Mouse (Mus musculus) midbrain, embryonic 11.5 days (tissue): ENCODE measurements around the gene Ap1s1. TPM values are rescaled to one million over a fixed set of nuclear protein-coding genes. Genes with fewer than 3 reads are reported as not detected.

ENCODE experiments used
- ATAC-seq: fragments of 200-750 bp; cut with Nextera tagmentation; 2 replicates; pipeline ENCODE4 v1.8.0; 2017; ENCODE audit warnings: moderate TSS enrichment, moderate library complexity; ENCODE audit not compliant: low FRiP score
- DNase-seq: peaks from one replicate; pipeline ENCODE4 v3.0.0; 2015; ENCODE audit warnings: low spot score; ENCODE audit errors: missing footprints
- H3K27ac ChIP-seq: fragments of 300-500 bp; sonication (generic); 2 replicates; pipeline ENCODE4 v1.5.1; 2014; ENCODE audit warnings: low read depth, low read length
- H3K27me3 ChIP-seq: fragments of 300-500 bp; sonication (generic); 2 replicates; pipeline ENCODE4 v1.6.1; 2014; ENCODE audit warnings: mild to moderate bottlenecking, low read length, moderate library complexity, mixed read lengths; ENCODE audit not compliant: control insufficient read depth, insufficient read depth
- H3K36me3 ChIP-seq: fragments of 300-500 bp; sonication (generic); 2 replicates; pipeline ENCODE4 v1.6.1; 2014; ENCODE audit warnings: mild to moderate bottlenecking, low read length, moderate library complexity, mixed read lengths; ENCODE audit not compliant: control insufficient read depth, insufficient read depth
- H3K4me1 ChIP-seq: fragments of 300-500 bp; sonication (generic); 2 replicates; pipeline ENCODE4 v1.6.1; 2014; ENCODE audit warnings: low read length; ENCODE audit not compliant: control insufficient read depth, insufficient read depth
- H3K4me2 ChIP-seq: fragments of 300-500 bp; sonication (generic); 2 replicates; pipeline ENCODE4 v1.6.1; 2014; ENCODE audit warnings: mild to moderate bottlenecking, moderate library complexity
- H3K4me3 ChIP-seq: fragments of 300-500 bp; sonication (generic); 2 replicates; pipeline ENCODE4 v1.5.1; 2014; ENCODE audit warnings: low read depth, low read length
- H3K9ac ChIP-seq: fragments of 300-500 bp; sonication (generic); 2 replicates; pipeline ENCODE4 v1.6.1; 2014; ENCODE audit warnings: low read length
- H3K9me3 ChIP-seq: fragments of 300-500 bp; sonication (generic); 2 replicates; pipeline ENCODE4 v1.6.1; 2016; ENCODE audit warnings: low read length; ENCODE audit not compliant: control insufficient read depth
- WGBS: fragments of 180-500 bp; shearing (Covaris S2); extraction: QIAGEN DNeasy Blood & Tissue Kit; methylation state at CpG from one replicate; pipeline ENCODE4 v1.1.7; 2014; 5-methylcytosine and 5-hydroxymethylcytosine counted together
- polyA plus RNA-seq: library from polyadenylated mRNA; unstranded; fragments of >200 nt; fragmentation: Nextera tagmentation; extraction: Ambion mirVana; gene quantifications from 2 replicates; pipeline ENCODE4 v1.2.1, GENCODE M21; 2014

The Ap1s1 gene
- polyA plus RNA-seq, 1 experiment from 2014 or later = 192 TPM

DNA sequence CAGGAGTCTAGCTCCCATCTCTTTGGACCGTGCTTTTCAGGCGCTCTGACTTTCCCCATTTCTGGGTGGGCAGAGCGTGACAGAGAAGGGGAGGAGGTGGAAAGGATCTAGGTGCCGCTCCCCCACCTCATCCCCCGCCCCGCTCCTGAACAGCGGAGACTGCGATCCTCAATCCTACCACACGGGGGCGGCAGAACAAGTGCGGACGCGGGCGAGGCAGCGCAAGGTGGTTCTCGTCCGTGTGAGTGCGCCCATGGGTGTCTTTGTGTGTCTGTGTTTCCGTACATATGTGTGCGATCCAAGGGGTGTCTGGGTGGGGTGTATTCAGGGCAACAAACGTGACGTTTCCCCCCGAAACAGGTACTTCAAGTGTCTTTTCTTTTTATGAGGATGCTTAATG lies 20.8 kb downstream of the Ap1s1 start:
- Histone ChIP-seq H3K4me3 (no peak overlapping the region), H3K9me3 (no peaks in the 10 kb centered on the region), H3K4me2 (no peak overlapping the region), H3K27ac (no peak overlapping the region), H3K9ac (no peak overlapping the region), H3K4me1 (peaks cover 6% of the 10 kb centered on the region; the same call in 1 of the 2 replicates), H3K27me3 (peaks cover 49% of the 10 kb centered on the region), H3K36me3 (no peaks in the 10 kb centered on the region)
- ATAC-seq (no peak), DNase-seq (peak; percentile 98)
- WGBS = 1% methylated on average over 23 of the region's 23 CpGs

DNA sequence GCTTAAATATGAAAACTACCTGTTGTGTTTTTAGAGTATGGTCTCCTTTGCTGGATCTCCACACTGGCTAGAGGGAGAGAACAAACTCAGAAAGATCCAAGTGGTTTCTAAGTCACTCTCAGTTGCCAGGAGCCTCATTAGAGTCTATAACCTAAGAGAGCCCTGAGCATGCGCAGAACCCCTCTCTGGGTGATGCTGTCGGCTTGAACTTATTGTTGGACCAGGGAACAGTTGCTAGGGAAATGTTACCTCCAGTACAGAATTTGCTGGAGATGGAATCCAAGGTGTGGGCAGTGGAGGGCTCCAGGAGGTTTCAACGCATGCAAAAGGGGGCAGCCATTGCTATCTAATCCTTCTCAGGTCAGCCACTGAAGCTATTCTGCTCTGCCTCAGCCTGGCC lies 21.6 kb downstream of the Ap1s1 start:
- no peaks in the 10 kb centered on the region for H3K36me3 ChIP-seq
- WGBS = 48% methylated on average over 3 of the region's 3 CpGs
- peaks cover 44% of the 10 kb centered on the region for H3K27me3 ChIP-seq
- no peak overlapping the region for H3K4me3 ChIP-seq
- H3K9ac ChIP-seq = no peak overlapping the region
- no peak overlapping the region for H3K27ac ChIP-seq
- ATAC-seq (no peak), DNase-seq (peak; percentile 84)
- H3K4me1 ChIP-seq = peaks cover 3% of the 10 kb centered on the region; the same call in 1 of the 2 replicates
- no peaks in the 10 kb centered on the region for H3K9me3 ChIP-seq
- no peak overlapping the region for H3K4me2 ChIP-seq

DNA sequence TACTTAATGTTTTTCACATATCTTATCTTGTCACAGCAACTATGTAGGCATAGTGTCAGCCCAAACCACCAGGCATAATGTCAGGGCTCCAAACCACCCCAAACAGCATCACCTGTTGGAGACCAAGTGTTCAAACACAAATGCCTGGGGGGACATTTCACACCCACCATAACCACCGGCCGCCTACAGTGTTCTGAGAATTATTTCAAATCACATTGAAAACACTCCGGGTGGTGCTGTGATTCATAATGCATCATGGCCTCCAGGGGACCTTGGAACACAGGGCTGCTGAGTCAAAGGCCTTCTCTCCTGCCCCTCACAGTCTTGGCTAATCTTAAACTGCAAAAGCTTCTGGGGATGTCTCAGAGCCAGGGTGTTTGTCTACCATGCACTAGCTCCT lies 30.0 kb downstream of the Ap1s1 start:
- Histone ChIP-seq H3K4me2 (no peak overlapping the region), H3K9ac (no peak overlapping the region), H3K27ac (no peak overlapping the region), H3K4me1 (no peaks in the 10 kb centered on the region), H3K4me3 (no peak overlapping the region), H3K27me3 (no peaks in the 10 kb centered on the region), H3K36me3 (no peaks in the 10 kb centered on the region), H3K9me3 (no peaks in the 10 kb centered on the region)
- DNase-seq (no peak), ATAC-seq (no peak)
- 91% methylated on average over 3 of the region's 3 CpGs for WGBS

DNA sequence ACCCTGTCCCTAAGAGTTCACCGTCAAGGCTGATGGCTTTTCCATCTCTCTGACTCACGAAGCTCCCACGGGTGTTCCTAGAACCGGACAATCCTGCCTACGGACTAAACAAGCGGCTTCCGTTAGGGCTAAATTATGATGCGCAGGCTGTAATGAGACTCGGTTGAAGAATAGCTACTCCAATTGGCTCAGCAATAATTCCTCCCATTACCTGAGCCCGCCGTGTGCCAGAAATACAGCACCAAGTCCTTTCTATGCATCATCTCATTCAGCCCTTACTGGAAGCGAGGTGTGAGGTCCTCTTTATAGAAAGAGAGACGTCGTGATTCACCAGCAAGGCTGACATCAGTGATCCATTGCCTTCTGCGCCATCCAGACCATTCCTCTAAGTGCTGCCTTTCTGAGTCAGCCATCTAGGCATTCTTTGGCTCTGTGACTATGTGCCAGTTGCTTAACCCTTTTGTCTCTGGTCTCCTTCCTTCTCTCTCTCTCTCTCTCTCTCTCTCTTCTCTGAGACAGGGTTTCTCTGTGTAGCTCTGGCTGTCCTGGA lies 33.5 kb downstream of the Ap1s1 start:
- no peak overlapping the region for H3K9ac ChIP-seq
- no peaks in the 10 kb centered on the region for H3K27me3 ChIP-seq
- no peak overlapping the region for H3K27ac ChIP-seq
- H3K36me3 ChIP-seq = no peaks in the 10 kb centered on the region
- ATAC-seq (no peak), DNase-seq (no peak)
- H3K4me3 ChIP-seq = no peak overlapping the region
- no peaks in the 10 kb centered on the region for H3K4me1 ChIP-seq
- H3K9me3 ChIP-seq = no peaks in the 10 kb centered on the region
- 85% methylated on average over 15 of the region's 15 CpGs for whole genome bisulfite sequencing
- no peak overlapping the region for H3K4me2 ChIP-seq

DNA sequence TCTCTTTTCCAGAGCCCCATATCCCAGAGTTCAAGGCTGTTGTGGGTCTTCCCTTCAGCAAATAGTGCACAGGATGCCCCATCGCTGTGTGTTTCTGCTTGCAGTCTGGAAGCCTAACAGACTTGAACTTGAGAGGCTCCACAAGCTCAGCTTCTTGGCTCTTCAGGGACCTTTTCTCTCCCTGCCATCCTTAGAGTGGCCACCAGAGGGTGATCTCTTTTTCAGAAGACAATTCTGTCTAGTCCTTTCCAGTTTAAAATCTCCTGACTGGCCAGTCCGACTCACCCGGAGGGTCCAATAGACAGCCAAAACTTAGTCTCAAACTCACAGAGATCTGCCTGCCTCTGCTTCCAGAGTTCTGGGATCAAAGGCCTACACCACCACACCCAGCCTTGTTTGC lies 35.9 kb downstream of the Ap1s1 start:
- ATAC-seq = no peak
- no peak overlapping the region for H3K4me3 ChIP-seq
- H3K27me3 ChIP-seq = no peaks in the 10 kb centered on the region
- DNase-seq = peak; percentile 90
- H3K36me3 ChIP-seq = no peaks in the 10 kb centered on the region
- H3K9ac ChIP-seq = no peak overlapping the region
- H3K4me2 ChIP-seq = no peak overlapping the region
- no peaks in the 10 kb centered on the region for H3K9me3 ChIP-seq
- H3K27ac ChIP-seq = no peak overlapping the region
- no peaks in the 10 kb centered on the region for H3K4me1 ChIP-seq
- WGBS = 23% methylated on average over 3 of the region's 3 CpGs

DNA sequence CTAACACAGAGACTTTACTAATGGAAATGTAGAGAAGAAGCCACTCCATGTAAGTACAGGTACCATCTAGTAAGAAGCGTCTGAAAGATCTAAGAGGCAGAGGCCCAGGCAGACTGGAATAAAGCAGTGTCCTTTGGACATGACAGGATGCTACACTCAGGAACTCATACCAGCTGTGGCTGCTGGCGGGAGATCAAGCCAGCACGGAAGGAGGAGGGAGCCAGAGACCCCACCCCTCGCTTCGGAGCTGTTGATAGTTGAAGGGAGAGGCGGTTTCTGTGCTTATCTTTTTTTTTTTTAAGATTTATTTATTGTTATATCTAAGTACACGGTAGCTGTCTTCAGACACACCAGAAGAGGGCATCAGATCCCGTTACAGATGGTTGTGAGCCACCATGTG lies 38.7 kb downstream of the Ap1s1 start:
- Histone ChIP-seq H3K27me3 (no peaks in the 10 kb centered on the region), H3K27ac (no peak overlapping the region), H3K4me3 (no peak overlapping the region), H3K4me2 (no peak overlapping the region), H3K4me1 (no peaks in the 10 kb centered on the region), H3K9ac (no peak overlapping the region), H3K36me3 (no peaks in the 10 kb centered on the region), H3K9me3 (no peaks in the 10 kb centered on the region)
- ATAC-seq (no peak), DNase-seq (no peak)
- 64% methylated on average over 8 of the region's 8 CpGs for WGBS

DNA sequence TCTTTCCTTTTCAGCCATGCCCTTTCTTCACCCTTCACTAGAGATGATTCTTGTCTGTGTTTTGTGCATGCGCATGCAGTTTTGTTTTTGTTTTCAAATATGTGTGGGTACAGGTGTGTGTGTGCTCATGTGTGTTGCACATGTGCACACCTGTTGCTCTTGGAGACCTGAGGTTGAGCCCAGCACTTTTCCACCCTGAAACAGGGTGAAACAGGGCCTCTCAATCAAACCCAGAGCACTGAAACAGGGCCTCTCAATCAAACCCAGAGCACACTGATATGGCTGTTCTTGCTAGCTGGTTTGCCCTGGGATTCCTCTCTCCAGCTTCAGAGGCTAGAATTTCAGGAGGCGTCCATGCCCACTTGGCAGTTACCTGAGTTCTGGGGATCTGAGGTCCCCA lies 45.3 kb downstream of the Ap1s1 start:
- Histone ChIP-seq H3K36me3 (peaks cover 2% of the 10 kb centered on the region; the same call in 1 of the 2 replicates), H3K4me3 (no peak overlapping the region), H3K27me3 (no peaks in the 10 kb centered on the region), H3K4me1 (no peaks in the 10 kb centered on the region), H3K27ac (no peak overlapping the region), H3K9ac (no peak overlapping the region), H3K4me2 (no peak overlapping the region), H3K9me3 (no peaks in the 10 kb centered on the region)
- ATAC-seq (no peak), DNase-seq (peak; percentile 89)
- 79% methylated on average over 2 of the region's 2 CpGs for WGBS

DNA sequence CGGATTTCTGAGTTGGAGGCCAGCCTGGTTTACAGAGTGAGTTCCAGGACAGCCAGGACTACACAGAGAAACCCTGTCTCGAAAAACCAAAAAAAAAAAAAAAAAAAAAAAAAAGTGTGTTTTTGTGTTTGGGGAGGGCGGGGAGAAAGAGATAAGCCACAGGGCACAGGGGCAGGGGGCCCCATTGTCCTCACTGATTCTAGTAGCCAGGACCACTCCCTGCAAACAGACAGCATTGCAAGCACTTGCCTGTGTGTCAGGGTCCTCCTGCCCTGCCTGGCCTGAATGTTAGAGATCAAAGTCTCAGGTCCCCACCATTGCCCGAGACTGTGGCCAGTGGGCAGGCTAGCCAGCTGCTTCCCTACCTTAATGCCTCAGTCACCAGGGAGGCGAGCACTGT lies 46.5 kb downstream of the Ap1s1 start:
- no peaks in the 10 kb centered on the region for H3K9me3 ChIP-seq
- H3K4me3 ChIP-seq = no peak overlapping the region
- DNase-seq = no peak
- H3K27ac ChIP-seq = no peak overlapping the region
- ATAC-seq = no peak
- H3K4me1 ChIP-seq = no peaks in the 10 kb centered on the region
- H3K9ac ChIP-seq = no peak overlapping the region
- no peak overlapping the region for H3K4me2 ChIP-seq
- no peaks in the 10 kb centered on the region for H3K27me3 ChIP-seq
- H3K36me3 ChIP-seq = peaks cover 8% of the 10 kb centered on the region
- WGBS = 75% methylated on average over 3 of the region's 5 CpGs

DNA sequence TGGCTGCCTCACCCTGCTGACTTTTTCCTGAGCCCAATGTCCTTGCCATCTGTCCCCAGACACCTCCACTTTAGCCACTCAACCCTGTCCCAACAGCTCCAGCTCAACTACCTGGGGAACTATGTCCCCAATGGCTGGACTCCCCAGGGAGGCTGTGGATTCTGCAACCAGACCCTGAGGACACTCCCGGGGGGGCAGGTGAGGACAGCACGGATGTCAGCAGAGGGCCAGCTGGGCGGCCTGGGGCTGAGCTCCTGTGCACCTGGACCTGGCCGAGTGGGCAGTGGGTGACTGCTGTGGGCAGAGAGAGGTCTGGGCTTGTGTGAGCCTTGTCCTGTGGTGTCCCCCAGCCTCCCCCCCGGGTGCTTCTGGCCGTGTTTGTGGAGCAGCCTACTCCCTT lies 56.1 kb downstream of the Ap1s1 start:
- H3K27ac ChIP-seq = no peak overlapping the region
- no peak overlapping the region for H3K4me2 ChIP-seq
- WGBS = 92% methylated on average over 6 of the region's 6 CpGs
- H3K9ac ChIP-seq = no peak overlapping the region
- H3K9me3 ChIP-seq = no peaks in the 10 kb centered on the region
- H3K4me3 ChIP-seq = no peak overlapping the region
- peaks cover 28% of the 10 kb centered on the region for H3K36me3 ChIP-seq
- DNase-seq (no peak), ATAC-seq (no peak)
- H3K27me3 ChIP-seq = no peaks in the 10 kb centered on the region
- peaks cover 11% of the 10 kb centered on the region for H3K4me1 ChIP-seq
